Mouse (Mus musculus): ENCODE data around the gene Gm20772. TPM values are rescaled to one million over a fixed set of nuclear protein-coding genes. Genes with fewer than 3 reads are reported as not detected.
"Not testable (repeated sequence)": the region's sequence is repeated elsewhere in the genome, so short reads cannot be mapped to it uniquely, and the experiment has no call there.

Gm20772 gene
- not detected in 2 replicates for polyA plus RNA-seq (2014; fragmentation: Nextera tagmentation; extraction: Ambion mirVana)

DNA sequence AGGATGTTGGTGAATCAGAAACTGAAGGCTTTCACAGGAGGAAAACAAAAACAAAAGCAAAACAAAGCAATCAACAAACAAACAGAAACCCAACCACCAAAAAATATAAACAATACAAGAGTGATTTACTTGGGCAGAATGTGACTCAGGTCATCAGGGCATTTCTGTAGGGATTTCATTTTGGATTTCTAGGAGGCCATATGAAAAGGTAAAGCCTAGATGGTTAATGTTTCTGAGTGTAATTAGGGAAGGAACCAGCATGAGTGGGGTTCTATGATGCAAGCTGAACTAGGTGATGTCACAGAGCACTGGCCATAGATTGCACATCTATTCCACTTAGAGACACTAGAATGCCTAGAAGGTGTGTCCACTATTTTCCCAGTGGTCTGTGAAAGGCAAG lies at the start of gene Gm20772, which contains the start of gene Gm20831:
Gene Gm20772, plus strand, starts transcription at position 301 of the 400 bp plus-strand sequence.
Gene Gm20831, plus strand, starts transcription at position 301 of the 400 bp plus-strand sequence.
- H3K36me3 ChIP-seq (ENCODE audit: control insufficient read depth, insufficient read depth, low read length); H3K4me3 ChIP-seq (ENCODE audit: low read depth, low read length); H3K27ac ChIP-seq (ENCODE audit: low read depth, low read length); ATAC-seq (replicated peaks; ENCODE audit: low FRiP score); H3K4me2 ChIP-seq; H3K9me3 ChIP-seq (ENCODE audit: control insufficient read depth, low read length); H3K4me1 ChIP-seq (replicated peaks; ENCODE audit: control insufficient read depth, insufficient read depth, low read length); H3K27me3 ChIP-seq (replicated peaks; ENCODE audit: control insufficient read depth, insufficient read depth, low read length); DNase-seq (ENCODE audit: low spot score); H3K9ac ChIP-seq (ENCODE audit: low read depth, low read length): not testable (repeated sequence)

DNA sequence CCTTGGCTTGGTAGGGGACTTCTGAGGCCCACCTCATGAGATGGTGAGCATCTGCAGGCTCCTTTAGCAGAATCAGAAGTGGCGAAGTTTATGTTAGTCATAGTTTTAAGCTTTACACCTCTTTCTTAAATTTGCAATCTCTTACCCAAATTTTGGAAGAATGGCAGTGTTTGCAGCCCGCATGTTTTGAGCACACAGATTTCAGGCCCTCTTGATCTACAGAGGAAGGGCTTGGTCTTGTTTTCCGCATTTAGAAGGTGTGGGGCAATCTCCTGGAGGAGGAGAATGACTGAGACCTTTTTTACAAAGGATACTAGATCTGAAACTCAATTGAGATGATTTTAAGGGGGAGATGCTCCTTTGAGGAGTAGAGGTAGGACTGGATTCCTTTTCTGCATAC lies 28.4 kb upstream of the Gm20772 start, which contains the start of gene Gm21904:
Gene Gm21904, minus strand, starts transcription at position 101 of the 400 bp plus-strand sequence.
- not testable (repeated sequence) for H3K4me1 ChIP-seq (replicated peaks; ENCODE audit: control insufficient read depth, insufficient read depth, low read length); H3K9ac ChIP-seq (ENCODE audit: low read depth, low read length); H3K27ac ChIP-seq (ENCODE audit: low read depth, low read length); H3K36me3 ChIP-seq (ENCODE audit: control insufficient read depth, insufficient read depth, low read length); DNase-seq (ENCODE audit: low spot score); H3K9me3 ChIP-seq (ENCODE audit: control insufficient read depth, low read length); ATAC-seq (replicated peaks; ENCODE audit: low FRiP score); H3K27me3 ChIP-seq (replicated peaks; ENCODE audit: control insufficient read depth, insufficient read depth, low read length); H3K4me3 ChIP-seq (ENCODE audit: low read depth, low read length); H3K4me2 ChIP-seq
- WGBS = no CpG with 5 or more reads among the region's 3 CpGs

Other genes starting within 250 kb of the Gm20772 start
- not detected in 2 replicates for gene Gm21904, start 28.5 kb upstream of the Gm20772 start, polyA plus RNA-seq (2014; fragmentation: Nextera tagmentation; extraction: Ambion mirVana)
- not detected in 2 replicates for gene Gm20831, start within 50 bp of the Gm20772 start, polyA plus RNA-seq (2014; fragmentation: Nextera tagmentation; extraction: Ambion mirVana)
- not detected in 2 replicates for gene Srsy, start 62.6 kb downstream of the Gm20772 start, polyA plus RNA-seq (2014; fragmentation: Nextera tagmentation; extraction: Ambion mirVana)
- gene Gm21764, start 187.1 kb downstream of the Gm20772 start, polyA plus RNA-seq (2014; fragmentation: Nextera tagmentation; extraction: Ambion mirVana) = not detected in 2 replicates
- not detected in 2 replicates for gene Ssty1, start 214.4 kb downstream of the Gm20772 start, polyA plus RNA-seq (2014; fragmentation: Nextera tagmentation; extraction: Ambion mirVana)